Mouse (Mus musculus) MEL (cell line): Measurements from ENCODE around the gene Ccdc114. TPM values are rescaled to one million over a fixed set of nuclear protein-coding genes. Genes with fewer than 3 reads are reported as not detected.

Experiments
- DNase-seq: peaks from one replicate; pipeline ENCODE4 v3.0.0; 2011; ENCODE audit warnings: low read depth, low spot score
- H3K27ac ChIP-seq: 2 replicates; pipeline ENCODE4 v1.5.1; 2012; ENCODE audit warnings: low read depth, mild to moderate bottlenecking, control low read depth, low read length, moderate library complexity; ENCODE audit not compliant: control insufficient read depth
- H3K27me3 ChIP-seq, 2 experiments: fragments of 150-350 bp in 1 of 2; sonication (generic) in 1 of 2; 2 replicates each; pipeline ENCODE4 v1.6.1; 2012; ENCODE audit warnings: low read length in 2 of 2, mild to moderate bottlenecking in 2 of 2, improper control_type of control experiment in 1 of 2, moderate library complexity in 1 of 2; ENCODE audit not compliant: insufficient read depth in 2 of 2, control insufficient read depth in 1 of 2
- H3K36me3 ChIP-seq, 2 experiments: 2 replicates each; pipeline ENCODE4 v1.6.1; 2012 to 2014; ENCODE audit warnings: low read length in 2 of 2, improper control_type of control experiment in 1 of 2, inconsistent platforms in 1 of 2, mild to moderate bottlenecking in 1 of 2; ENCODE audit not compliant: insufficient read depth in 2 of 2, control insufficient read depth in 1 of 2
- H3K4me1 ChIP-seq, 2 experiments: fragments of 150-350 bp in 1 of 2; sonication (generic) in 1 of 2; 2 replicates each; pipeline ENCODE4 v1.6.1; 2012; ENCODE audit warnings: low read length in 2 of 2, improper control_type of control experiment in 1 of 2, mild to moderate bottlenecking in 1 of 2; ENCODE audit not compliant: insufficient read depth in 2 of 2, control insufficient read depth in 1 of 2
- H3K4me3 ChIP-seq, 2 experiments: fragments of 150-350 bp in 1 of 2; sonication (generic) in 1 of 2; 2 replicates each; pipeline ENCODE4 v1.5.1; 2012; ENCODE audit warnings: low read depth in 2 of 2, low read length in 2 of 2, mild to moderate bottlenecking in 2 of 2, moderate library complexity in 2 of 2, control low read depth in 1 of 2, improper control_type of control experiment in 1 of 2; ENCODE audit not compliant: control insufficient read depth in 1 of 2, insufficient read depth in 1 of 2
- H3K79me2 ChIP-seq: 2 replicates; pipeline ENCODE4 v1.6.1; 2012; ENCODE audit warnings: mild to moderate bottlenecking, low read length, moderate library complexity; ENCODE audit not compliant: control insufficient read depth, poor library complexity, insufficient read depth
- H3K9ac ChIP-seq: 2 replicates; pipeline ENCODE4 v1.6.1; 2012; ENCODE audit warnings: low read depth, mild to moderate bottlenecking, control low read depth, low read length, moderate library complexity; ENCODE audit not compliant: control insufficient read depth, poor library complexity, severe bottlenecking
- H3K9me3 ChIP-seq: fragments of 150-350 bp; sonication (generic); replicated peaks from 2 replicates; pipeline ENCODE4 v1.6.1; 2012; ENCODE audit warnings: mild to moderate bottlenecking, low read length, improper control_type of control experiment, moderate library complexity; ENCODE audit not compliant: insufficient read depth
- BHLHE40 ChIP-seq: IDR thresholded peaks from 2 replicates; pipeline ENCODE4 v1.6.1; 2012; ENCODE audit warnings: low read depth, mild to moderate bottlenecking, inconsistent platforms, low read length, improper control_type of control experiment, borderline replicate concordance
- CHD2 ChIP-seq: IDR thresholded peaks from 2 replicates; pipeline ENCODE4 v1.6.1; 2011; ENCODE audit warnings: low read length, improper control_type of control experiment
- CTCF ChIP-seq, 3 experiments: IDR thresholded peaks in 2 of 3; conservative IDR thresholded peaks in 1 of 3; 2 replicates each; pipeline ENCODE4 v1.5.1; 2011 to 2012; ENCODE audit warnings: low read length in 3 of 3, low read depth in 2 of 3, mild to moderate bottlenecking in 2 of 3, improper control_type of control experiment in 1 of 3, inconsistent platforms in 1 of 3, mixed read lengths in 1 of 3, moderate library complexity in 1 of 3; ENCODE audit not compliant: control insufficient read depth in 1 of 3, insufficient read depth in 1 of 3, poor library complexity in 1 of 3, severe bottlenecking in 1 of 3
- E2F4 ChIP-seq: IDR thresholded peaks from 2 replicates; pipeline ENCODE4 v1.6.1; 2011; ENCODE audit warnings: low read depth, low read length, improper control_type of control experiment, borderline replicate concordance
- KAT2A ChIP-seq: conservative IDR thresholded peaks from 2 replicates; pipeline ENCODE4 v1.6.1; 2012; ENCODE audit warnings: low read depth, low read length, improper control_type of control experiment, inconsistent platforms
- MAFK ChIP-seq: IDR thresholded peaks from 2 replicates; pipeline ENCODE4 v1.6.1; 2011; ENCODE audit warnings: low read depth, mild to moderate bottlenecking, low read length, improper control_type of control experiment, borderline replicate concordance
- MAX ChIP-seq: IDR thresholded peaks from 2 replicates; pipeline ENCODE4 v1.6.1; 2011; ENCODE audit warnings: low read length, improper control_type of control experiment
- MAZ ChIP-seq: IDR thresholded peaks from 2 replicates; pipeline ENCODE4 v1.6.1; 2012; ENCODE audit warnings: low read depth, mild to moderate bottlenecking, inconsistent platforms, low read length, improper control_type of control experiment
- MEF2A ChIP-seq: IDR thresholded peaks from 2 replicates; pipeline ENCODE4 v1.6.1; 2014; ENCODE audit warnings: low read depth, mild to moderate bottlenecking, inconsistent platforms, low read length, improper control_type of control experiment; ENCODE audit not compliant: poor library complexity, insufficient replicate concordance, severe bottlenecking; ENCODE audit errors: extremely low read depth
- MYB ChIP-seq: IDR thresholded peaks from 2 replicates; pipeline ENCODE4 v1.6.1; 2011; ENCODE audit warnings: mild to moderate bottlenecking, low read depth, low read length, improper control_type of control experiment
- MYC ChIP-seq: IDR thresholded peaks from 2 replicates; pipeline ENCODE4 v1.6.1; 2011; ENCODE audit warnings: low read depth, mild to moderate bottlenecking, low read length, improper control_type of control experiment, moderate library complexity
- NRF1 ChIP-seq: IDR thresholded peaks from 2 replicates; pipeline ENCODE4 v1.6.1; 2014; ENCODE audit warnings: low read depth, mild to moderate bottlenecking, inconsistent platforms, low read length, improper control_type of control experiment, moderate library complexity; ENCODE audit not compliant: poor library complexity, insufficient read depth, severe bottlenecking
- SIN3A ChIP-seq: IDR thresholded peaks from 2 replicates; pipeline ENCODE4 v1.6.1; 2012; ENCODE audit warnings: low read length, improper control_type of control experiment, inconsistent platforms
- TCF12 ChIP-seq: IDR thresholded peaks from 2 replicates; pipeline ENCODE4 v1.6.1; 2014; ENCODE audit warnings: low read depth, mild to moderate bottlenecking, inconsistent platforms, low read length, improper control_type of control experiment, moderate library complexity
- USF1 ChIP-seq: IDR thresholded peaks from 2 replicates; pipeline ENCODE4 v1.6.1; 2014; ENCODE audit warnings: low read depth, mild to moderate bottlenecking, inconsistent platforms, low read length, improper control_type of control experiment, moderate library complexity
- USF2 ChIP-seq, 2 experiments: IDR thresholded peaks; 2 replicates each; pipeline ENCODE4 v1.6.1; 2011 to 2012; ENCODE audit warnings: improper control_type of control experiment in 2 of 2, low read length in 2 of 2, borderline replicate concordance in 1 of 2, inconsistent platforms in 1 of 2, low read depth in 1 of 2, mild to moderate bottlenecking in 1 of 2; ENCODE audit not compliant: insufficient read depth in 1 of 2
- ZMIZ1 ChIP-seq: IDR thresholded peaks from 2 replicates; pipeline ENCODE4 v1.6.1; 2012; ENCODE audit warnings: low read depth, mild to moderate bottlenecking, inconsistent platforms, low read length, improper control_type of control experiment, moderate library complexity
- ZNF384 ChIP-seq: IDR thresholded peaks from 2 replicates; pipeline ENCODE4 v1.6.1; 2012; ENCODE audit warnings: low read depth, mild to moderate bottlenecking, inconsistent platforms, low read length, improper control_type of control experiment
- polyA plus RNA-seq, 2 experiments: library from polyadenylated mRNA; stranded (reverse) in 1 of 2; unstranded in 1 of 2; fragments of >175 nt in 1 of 2; fragments of >200 nt in 1 of 2; gene quantifications; 2 replicates each; pipeline versions ENCODE4 v1.2.1 to v1.2.4; 2012; ENCODE audit warnings: low replicate concordance in 2 of 2, low read depth in 1 of 2; ENCODE audit not compliant: insufficient read length in 2 of 2, insufficient read depth in 1 of 2, missing spikeins in 1 of 2
- total RNA-seq: library from RNA; depleted of rRNA; stranded (reverse); fragments of 300-350 nt; gene quantifications from 2 replicates; pipeline ENCODE4 v1.2.3, GENCODE M21; 2012

Gene Ccdc114
- total and polyA plus RNA-seq, 3 experiments: 0.15 to 0.24 TPM; not detected in 1

GRCm38 (mm10) chr7:45981612-45982011 lies 57.7 kb downstream of the Ccdc114 start:
- H3K9me3 ChIP-seq: no peaks in the 10 kb centered on the region
- H3K4me3 ChIP-seq: no peak overlapping the region
- H3K4me1 ChIP-seq: no peaks in the 10 kb centered on the region
- H3K79me2 ChIP-seq: no peaks in the 10 kb centered on the region
- H3K27me3 ChIP-seq: no peaks in the 10 kb centered on the region; a peak in 1 of 4 replicates
- no peak overlapping the region for H3K9ac ChIP-seq
- no peaks in the 10 kb centered on the region for H3K36me3 ChIP-seq
- DNase-seq: no peak
- no peak for TF ChIP-seq ZMIZ1
- TF ChIP-seq CTCF (IDR thresholded peaks at IDR 0.05 in 2 of 3, conservative IDR thresholded peaks at IDR 0.05 in 1 of 3; ENCODE audit: control insufficient read depth in 1 of 3, insufficient read depth in 1 of 3, low read depth in 2 of 3, low read length in 3 of 3, poor library complexity in 1 of 3, severe bottlenecking in 1 of 3): no peak
- no peak for TF ChIP-seq MAZ
- no peak for TF ChIP-seq MAX
- TF ChIP-seq E2F4: no peak
- no peak for TF ChIP-seq ZNF384
- no peak for TF ChIP-seq MYC
- no peak for TF ChIP-seq MAFK
- TF ChIP-seq MYB: no peak
- no peak for TF ChIP-seq BHLHE40
- TF ChIP-seq CHD2: no peak
- TF ChIP-seq SIN3A: no peak
- no peak for TF ChIP-seq NRF1
- H3K27ac ChIP-seq: no peak overlapping the region

GRCm38 (mm10) chr7:45986893-45987292 lies 63.0 kb downstream of the Ccdc114 start:
- peak; percentile 31 for DNase-seq
- Histone ChIP-seq H3K27me3 (no peaks in the 10 kb centered on the region), H3K9me3 (no peaks in the 10 kb centered on the region), H3K79me2 (no peaks in the 10 kb centered on the region), H3K27ac (no peak overlapping the region), H3K4me1 (no peaks in the 10 kb centered on the region), H3K36me3 (no peaks in the 10 kb centered on the region), H3K9ac (no peak overlapping the region), H3K4me3 (no peak overlapping the region)
- TF ChIP-seq CHD2 (no peak), USF2 (IDR thresholded peaks at IDR 0.05; ENCODE audit: borderline replicate concordance in 1 of 2, insufficient read depth in 1 of 2, low read depth in 1 of 2, low read length in 2 of 2) (peak; percentile 30 to 45; a peak in 2 of 4 replicates), USF1 (peak; percentile 83)

GRCm38 (mm10) chr7:45988344-45988743 lies 64.5 kb downstream of the Ccdc114 start:
- Histone ChIP-seq H3K36me3 (no peaks in the 10 kb centered on the region), H3K27me3 (no peaks in the 10 kb centered on the region), H3K4me1 (no peaks in the 10 kb centered on the region), H3K27ac (no peak overlapping the region), H3K4me3 (no peak overlapping the region), H3K9ac (no peak overlapping the region), H3K79me2 (no peaks in the 10 kb centered on the region), H3K9me3 (no peaks in the 10 kb centered on the region)
- no peak for DNase-seq
- no peak for TF ChIP-seq MYC
- no peak for TF ChIP-seq MYB
- TF ChIP-seq USF1: no peak
- TF ChIP-seq KAT2A: no peak
- no peak for TF ChIP-seq MAZ
- TF ChIP-seq SIN3A: no peak
- no peak for TF ChIP-seq MEF2A
- TF ChIP-seq ZMIZ1: no peak
- TF ChIP-seq TCF12: no peak
- no peak for TF ChIP-seq CHD2
- TF ChIP-seq MAX: no peak
- no peak for TF ChIP-seq MAFK
